8 mouse cellular contexts compared by ENCODE assay signal in the genomic region with DNA sequence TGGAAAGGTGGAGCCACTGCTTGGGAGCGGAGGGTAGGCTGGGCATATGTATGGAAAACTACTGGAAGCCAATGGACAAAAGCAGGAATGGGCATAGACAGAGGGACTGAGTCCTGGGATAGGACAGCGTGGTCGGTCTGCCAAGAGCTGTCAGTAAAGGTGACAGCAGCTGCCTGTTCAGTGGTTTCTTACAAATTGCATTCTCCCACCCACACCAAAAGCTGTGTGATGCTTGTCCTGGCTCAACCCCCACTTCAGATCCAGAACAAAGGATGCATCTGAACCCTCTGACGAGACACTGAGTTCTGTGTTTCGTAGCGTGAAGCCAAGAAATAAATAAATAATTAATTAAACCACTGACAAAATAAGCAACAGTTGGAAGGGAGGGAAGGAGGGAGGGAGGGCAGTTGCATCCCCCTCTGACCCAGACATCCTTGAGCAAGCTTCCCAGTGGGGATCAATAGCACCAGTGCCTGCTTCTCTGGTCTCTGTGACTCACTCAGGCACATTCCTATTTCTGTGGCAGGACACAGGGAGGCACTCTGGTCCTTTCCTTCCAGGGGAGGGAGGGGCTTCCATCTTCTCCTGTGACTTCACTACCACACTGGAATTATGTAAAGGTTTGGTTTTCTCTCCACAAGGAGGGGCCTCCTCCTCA. TPM values are rescaled to one million over a fixed set of nuclear protein-coding genes. Genes with fewer than 3 reads are reported as not detected.
DNase-seq lines count a peak whose midpoint lies in the region; ATAC-seq and TF ChIP-seq lines count a peak whose summit lies in the region.

No protein-coding gene starts in this region.

- peak; percentile 42 for DNase-seq in lung, embryonic 14.5 days
- DNase-seq in lung, postnatal 36 days: no peak
- DNase-seq in layer of hippocampus, adult 11-12 months (ENCODE audit: low spot score): peak; percentile 67
- no peak for DNase-seq in kidney, adult 2 months

- H3K4me3 ChIP-seq in lung, embryonic 14.5 days (ENCODE audit: low read depth, low read length): no peak overlapping the region
- no peak overlapping the region for H3K4me3 ChIP-seq in embryonic fibroblast, embryonic 13.5 days (ENCODE audit: insufficient read depth, low read length)
- H3K4me3 ChIP-seq in midbrain, embryonic 13.5 days (replicated peaks): no peak overlapping the region
- no peak overlapping the region for H3K4me3 ChIP-seq in liver, embryonic 12.5 days
- H3K4me3 ChIP-seq in kidney, adult 2 months (ENCODE audit: insufficient read depth, low read depth, low read length): no peak overlapping the region

- H3K9ac ChIP-seq in lung, embryonic 14.5 days: no peak overlapping the region
- H3K9ac ChIP-seq in midbrain, embryonic 13.5 days (replicated peaks): no peak overlapping the region
- H3K9ac ChIP-seq in liver, embryonic 12.5 days: no peak overlapping the region

- H3K36me3 ChIP-seq in lung, embryonic 14.5 days (ENCODE audit: insufficient read depth): no peaks in the 10 kb centered on the region
- H3K36me3 ChIP-seq in midbrain, embryonic 13.5 days: no peaks in the 10 kb centered on the region
- no peaks in the 10 kb centered on the region for H3K36me3 ChIP-seq in liver, embryonic 12.5 days
- no peaks in the 10 kb centered on the region for H3K36me3 ChIP-seq in kidney, adult 2 months (ENCODE audit: control insufficient read depth, insufficient read depth, low read length)

- TF ChIP-seq CTCF in lung, embryonic 14.5 days (IDR thresholded peaks at IDR 0.05; ENCODE audit: low read depth): peak; percentile 42
- 0 out of 2 replicates have a peak, but pooled peaks have one; percentile 15 for TF ChIP-seq CTCF in embryonic fibroblast, embryonic 13.5 days (IDR thresholded peaks at IDR 0.05; ENCODE audit: borderline replicate concordance, insufficient read depth, low read length)
- no peak for TF ChIP-seq CTCF in kidney, adult 2 months (conservative IDR thresholded peaks at IDR 0.05; ENCODE audit: insufficient read depth, insufficient read length, low read depth, low read length)

- ATAC-seq in lung, embryonic 14.5 days (ENCODE audit: insufficient read depth): peak; percentile 55; the same call in 1 of the 2 replicates
- ATAC-seq in midbrain, embryonic 13.5 days: peak; percentile 82
- ATAC-seq in megakaryocyte progenitor cell, adult 5-6 weeks (replicated peaks; ENCODE audit: poor library complexity): no peak
- no peak for ATAC-seq in liver, embryonic 12.5 days

- no peak overlapping the region for H3K4me2 ChIP-seq in lung, embryonic 14.5 days
- H3K4me2 ChIP-seq in midbrain, embryonic 13.5 days (replicated peaks): 0 out of 2 replicates have a peak overlapping the region, but pooled peaks have one; percentile 7
- H3K4me2 ChIP-seq in liver, embryonic 12.5 days: no peak overlapping the region

- H3K4me1 ChIP-seq in lung, embryonic 14.5 days (ENCODE audit: insufficient read depth): no peaks in the 10 kb centered on the region
- H3K4me1 ChIP-seq in embryonic fibroblast, embryonic 13.5 days (ENCODE audit: control insufficient read depth, insufficient read depth, low read length): peaks cover 5% of the 10 kb centered on the region; the same call in 1 of the 2 replicates
- H3K4me1 ChIP-seq in midbrain, embryonic 13.5 days (replicated peaks): peaks cover 17% of the 10 kb centered on the region
- H3K4me1 ChIP-seq in liver, embryonic 12.5 days: no peaks in the 10 kb centered on the region
- H3K4me1 ChIP-seq in kidney, adult 2 months (ENCODE audit: control insufficient read depth, insufficient read depth, low read length): 0 out of 2 replicates have a peak, but pooled peaks cover 3% of the 10 kb centered on the region

- H3K9me3 ChIP-seq in lung, embryonic 14.5 days (ENCODE audit: low read depth, low read length): no peaks in the 10 kb centered on the region
- no peaks in the 10 kb centered on the region for H3K9me3 ChIP-seq in midbrain, embryonic 13.5 days
- H3K9me3 ChIP-seq in liver, embryonic 12.5 days (replicated peaks): no peaks in the 10 kb centered on the region

- 67% methylated on average over 6 of the region's 6 CpGs for WGBS in lung, embryonic 14.5 days
- WGBS in midbrain, embryonic 13.5 days: 58% methylated on average over 6 of the region's 6 CpGs
- WGBS in liver, embryonic 12.5 days (ENCODE audit: insufficient replicate concordance): 62% methylated on average over 6 of the region's 6 CpGs
- 71% methylated on average over 6 of the region's 6 CpGs for WGBS in kidney, adult 2 months

- TF ChIP-seq POLR2A in embryonic fibroblast, embryonic 13.5 days (IDR thresholded peaks at IDR 0.05; ENCODE audit: low read depth, low read length): no peak
- no peak for TF ChIP-seq POLR2A in kidney, adult 2 months (IDR thresholded peaks at IDR 0.05; ENCODE audit: low read depth, low read length)

- H3K27ac ChIP-seq in lung, embryonic 14.5 days (ENCODE audit: low read depth): no peak overlapping the region
- no peak overlapping the region for H3K27ac ChIP-seq in embryonic fibroblast, embryonic 13.5 days (ENCODE audit: insufficient read depth, low read length)
- H3K27ac ChIP-seq in midbrain, embryonic 13.5 days: no peak overlapping the region
- no peak overlapping the region for H3K27ac ChIP-seq in liver, embryonic 12.5 days
- H3K27ac ChIP-seq in kidney, adult 2 months (ENCODE audit: insufficient read depth, low read depth, low read length): no peak overlapping the region

- H3K27me3 ChIP-seq in lung, embryonic 14.5 days (ENCODE audit: insufficient read depth, low read length): no peaks in the 10 kb centered on the region
- no peaks in the 10 kb centered on the region for H3K27me3 ChIP-seq in midbrain, embryonic 13.5 days
- H3K27me3 ChIP-seq in liver, embryonic 12.5 days (replicated peaks): no peaks in the 10 kb centered on the region
- H3K27me3 ChIP-seq in kidney, adult 2 months (replicated peaks; ENCODE audit: control insufficient read depth, insufficient read depth, low read length): no peaks in the 10 kb centered on the region

RNA-seq across cellular contexts. Expression of a gene that starts 39.0 kb away (rescaled TPM):
- 0.20 TPM in 1 of 2 replicates, not detected in the other for polyA plus RNA-seq in lung, embryonic 14.5 days (2014; fragmentation: Nextera tagmentation; extraction: Ambion mirVana)
- not detected in 2 replicates for polyA plus RNA-seq in embryonic fibroblast, embryonic 13.5 days (2011; ENCODE audit: insufficient read length, low read depth, missing spikeins)
- polyA plus RNA-seq in midbrain, embryonic 13.5 days (2015; fragmentation: Nextera tagmentation; extraction: Ambion mirVana): not detected in 2 replicates
- total RNA-seq in megakaryocyte progenitor cell, adult 5-6 weeks (2015): not detected in 2 replicates
- total RNA-seq in megakaryocyte progenitor cell, adult 5-6 weeks (2017): not detected in 2 replicates
- polyA plus RNA-seq in liver, embryonic 12.5 days (2016; fragmentation: Nextera tagmentation; extraction: Ambion mirVana): not detected in 2 replicates
- 0.43 and 35.1 TPM in 2 replicates for polyA plus RNA-seq in kidney, adult 2 months (2012; rRNA removed)

Comparison
In these comparisons a context has a peak if more than half of its experiments do, and no peak if none do; other contexts are left out.
1. DNase-seq: peak in lung, embryonic 14.5 days (single experiment) and layer of hippocampus, adult 11-12 months (single experiment); none in lung, postnatal 36 days (single experiment) and kidney, adult 2 months (single experiment).
2. ATAC-seq: peak in lung, embryonic 14.5 days (single experiment) and midbrain, embryonic 13.5 days (single experiment); none in megakaryocyte progenitor cell, adult 5-6 weeks (single experiment) and liver, embryonic 12.5 days (single experiment).